Mouse (Mus musculus) G1E (cell line): Measurements from ENCODE around the gene Racgap1.

ENCODE experiments used
- CTCF ChIP-seq: IDR thresholded peaks from 2 replicates; pipeline ENCODE4 v1.5.1; 2012; ENCODE audit warnings: low read depth, low read length, inconsistent platforms, mixed read lengths
- GATA1 ChIP-seq: IDR thresholded peaks from 2 replicates; pipeline ENCODE4 v1.6.1; 2012; ENCODE audit warnings: borderline replicate concordance, low read length, inconsistent platforms, mixed read lengths

- no peak for TF ChIP-seq GATA1
- no peak for TF ChIP-seq CTCF
Observed at GRCm38 (mm10) chr15:99586525-99586924, 64.9 kb downstream of the Racgap1 start.
